Mouse (Mus musculus): ENCODE results near the gene Gm11634.
A peak's percentile ranks its signal among the peaks of the same experiment; 100 is the strongest.

The Gm11634 gene

DNA sequence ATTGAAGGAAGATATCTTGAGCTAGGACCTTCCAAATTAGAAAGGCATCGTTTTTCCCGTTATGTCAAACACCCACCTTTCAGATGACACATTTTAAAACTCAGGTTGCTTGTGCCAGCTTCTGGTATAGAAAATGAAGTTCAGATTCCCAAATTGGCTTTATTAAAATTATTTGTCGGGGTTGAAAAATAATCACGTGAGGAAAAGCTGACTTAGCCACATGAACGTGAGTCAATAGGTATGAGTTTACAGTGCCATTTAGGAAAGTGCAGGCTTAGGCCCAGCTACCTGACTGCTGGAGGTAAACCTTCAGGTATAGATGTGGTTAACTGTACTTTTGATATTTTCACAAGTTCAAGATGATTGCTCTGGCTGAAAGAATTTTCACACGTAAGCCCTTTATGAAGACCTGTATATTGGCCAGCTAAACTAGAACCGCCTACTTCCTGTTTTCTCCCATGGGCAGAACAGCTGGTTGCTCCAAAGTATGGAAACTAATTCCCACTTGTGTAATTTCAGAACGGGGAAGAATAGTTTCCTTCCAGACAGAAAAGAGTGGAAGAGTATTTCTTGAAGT, 45.6 kb downstream of the Gm11634 start:
- DNase-seq: no peak

DNA sequence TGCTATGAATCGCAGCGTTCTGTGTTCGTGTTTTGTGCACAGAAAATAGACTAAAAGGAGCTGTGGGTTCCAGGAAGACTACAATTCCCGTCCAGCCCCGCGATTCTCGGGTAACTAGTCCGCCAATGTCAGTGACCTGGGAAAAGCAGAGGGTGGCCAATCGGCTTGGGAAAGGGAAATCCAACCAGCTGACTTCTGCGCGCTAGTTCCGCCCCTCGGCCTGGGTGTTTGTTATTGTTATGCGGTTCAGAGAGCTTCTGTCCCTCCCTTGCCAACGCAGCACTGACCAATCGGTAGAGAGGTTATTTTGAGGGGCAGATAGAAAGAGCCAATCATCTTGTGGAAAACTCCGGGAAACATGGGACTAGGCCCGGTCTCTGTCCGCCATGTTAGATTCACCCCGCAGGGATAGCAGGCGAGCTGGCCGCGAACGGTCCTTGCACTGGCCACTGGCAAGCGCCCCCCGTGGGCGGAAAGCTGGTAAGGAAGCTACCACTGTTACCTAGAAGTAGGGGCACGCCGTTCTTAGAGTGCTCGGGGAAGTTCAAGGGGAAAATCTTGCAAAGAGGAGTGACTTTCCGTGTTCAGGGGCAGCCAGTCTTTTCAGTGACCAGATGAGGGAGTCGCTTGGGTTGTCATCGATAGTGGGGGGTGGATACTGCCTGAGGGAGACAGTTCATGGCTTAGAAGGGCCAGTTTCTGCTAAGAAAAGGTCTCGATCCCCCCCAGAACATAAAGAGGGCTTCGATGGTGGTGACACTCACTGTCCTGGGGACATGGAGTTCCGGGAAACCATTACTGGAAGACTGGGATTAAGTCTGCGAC, 46.4 kb downstream of the Gm11634 start:
- peak; percentile 94 for DNase-seq

DNA sequence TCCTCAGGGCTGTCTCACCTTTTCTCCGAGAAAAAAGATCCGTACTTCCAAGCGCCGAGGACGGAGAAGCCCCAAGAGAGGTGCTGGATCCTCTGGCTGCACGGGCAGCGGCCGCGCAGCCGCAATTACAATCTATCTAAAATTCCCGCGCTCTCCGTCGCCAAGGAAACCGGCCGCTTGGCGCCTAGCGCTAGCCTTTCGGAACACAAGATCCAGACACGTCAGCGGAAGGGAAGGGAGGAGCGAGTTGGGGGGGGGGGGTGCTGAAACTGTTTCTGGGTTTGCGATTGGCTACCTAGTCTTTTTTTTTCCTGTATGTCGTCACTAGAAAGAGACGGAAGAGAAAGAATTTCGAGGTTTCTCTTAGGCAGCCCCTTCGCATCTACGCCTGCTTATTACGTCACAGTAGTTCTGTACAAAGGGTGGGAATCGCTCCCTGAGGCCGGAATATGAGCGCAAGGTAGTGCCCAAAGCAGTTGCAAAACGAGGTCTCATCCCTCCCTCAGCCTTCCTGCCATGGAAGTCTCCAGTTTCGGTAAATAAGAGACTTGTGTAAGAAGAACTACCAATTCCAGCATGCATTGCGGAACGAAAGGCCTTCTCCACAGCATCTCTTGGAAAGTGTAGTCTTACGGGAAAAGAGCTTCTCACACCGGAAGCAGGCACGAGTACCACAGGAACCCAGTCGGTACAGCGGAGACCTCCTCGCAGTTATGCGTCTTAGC, 47.1 kb downstream of the Gm11634 start, which contains the start of the genes Brca1 and Nbr1:
Brca1 (minus strand) TSS at position 205 of the 725 bp plus-strand sequence.
Nbr1 (plus strand) TSS at position 399 of the 725 bp plus-strand sequence.
- peak; percentile 97 for DNase-seq

DNA sequence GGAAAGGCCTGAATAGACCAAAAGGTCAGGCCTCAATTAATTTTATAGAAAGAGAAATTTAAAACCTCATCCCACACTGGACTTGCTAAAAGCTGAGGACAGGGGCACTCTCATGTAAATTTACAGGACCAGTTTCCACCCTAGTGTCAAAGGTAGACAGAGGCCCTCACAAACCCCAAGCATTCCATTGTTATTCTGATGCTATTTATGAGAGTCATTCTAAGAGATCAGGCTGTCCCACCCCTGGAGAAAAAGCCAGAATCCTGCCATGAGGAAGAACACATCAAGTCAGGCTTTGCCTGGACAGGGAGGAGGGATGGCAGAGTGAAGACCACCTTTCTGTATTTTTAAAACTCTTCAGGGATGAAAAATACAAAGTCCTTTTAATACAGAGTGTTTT, 50.5 kb downstream of the Gm11634 start:
- no peak for DNase-seq

DNA sequence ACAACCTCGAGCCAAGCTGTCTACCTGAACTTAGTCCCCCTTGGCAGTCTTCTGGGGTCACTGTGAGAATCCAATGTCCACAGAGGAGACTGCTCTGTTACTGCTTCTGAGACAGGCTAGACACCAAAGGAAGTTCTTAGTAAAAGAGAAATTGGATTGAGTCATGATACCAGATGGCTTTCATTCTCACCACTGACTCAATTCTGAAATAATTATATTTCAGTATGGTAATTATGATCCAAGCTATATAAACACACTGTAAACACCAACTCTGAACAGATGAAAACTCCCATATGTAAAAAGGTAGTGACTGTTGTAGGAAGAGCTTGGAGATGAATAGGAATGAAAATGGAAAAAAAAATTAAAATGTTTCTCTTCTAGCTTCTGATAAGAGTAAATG, 54.9 kb downstream of the Gm11634 start:
- DNase-seq: no peak

Measured in right cerebral cortex, postnatal 4 days (tissue).